Mouse (Mus musculus): ENCODE measurements around the gene Ccdc63. TPM values are rescaled to one million over a fixed set of nuclear protein-coding genes. Genes with fewer than 3 reads are reported as not detected.

Ccdc63 gene
- total RNA-seq, 2 experiments from 2014 or later = 1.3 to 1.8 TPM

DNA sequence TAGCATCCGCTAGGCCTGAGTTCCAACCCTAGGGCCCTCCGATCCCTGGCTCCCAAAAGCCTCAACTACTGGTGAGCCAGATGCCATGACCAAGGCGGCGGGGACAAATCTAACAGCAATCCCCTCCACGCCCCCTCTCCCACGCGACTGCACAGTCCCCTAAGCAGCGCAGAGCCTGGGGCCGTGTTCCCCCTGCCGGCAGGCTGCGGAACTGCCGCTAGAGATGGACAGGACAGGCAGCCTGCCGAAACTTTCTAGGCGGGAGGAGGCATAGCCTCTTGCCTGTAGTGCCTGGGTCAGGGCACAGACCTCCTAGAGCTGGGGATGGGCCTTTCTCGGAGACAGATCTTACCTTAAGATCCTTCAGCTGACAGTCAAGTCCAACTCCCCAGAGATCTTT is 49.6 kb downstream of the Ccdc63 start:
- peak; percentile 87 for ATAC-seq (ENCODE audit: poor library complexity, severe bottlenecking)

DNA sequence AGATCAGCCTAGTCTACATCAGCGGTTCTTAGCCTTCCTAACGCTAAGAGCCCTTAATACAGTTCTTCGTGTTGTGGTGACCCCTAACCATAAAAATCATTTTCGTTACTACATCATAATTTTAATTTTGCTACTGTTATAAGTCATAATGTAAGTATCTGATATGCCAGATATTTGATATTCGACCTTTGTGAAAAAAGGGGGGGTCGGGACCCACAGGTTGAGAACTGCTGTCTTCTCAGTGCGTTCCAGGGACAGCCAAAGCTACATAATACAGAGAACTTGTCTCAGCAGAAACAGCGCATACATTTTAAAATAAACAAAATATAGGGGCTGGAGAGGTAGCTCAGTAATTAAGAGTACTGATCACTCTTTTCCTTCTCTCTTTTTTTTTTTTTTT is 51.0 kb downstream of the Ccdc63 start:
- ATAC-seq (ENCODE audit: poor library complexity, severe bottlenecking) = no peak

DNA sequence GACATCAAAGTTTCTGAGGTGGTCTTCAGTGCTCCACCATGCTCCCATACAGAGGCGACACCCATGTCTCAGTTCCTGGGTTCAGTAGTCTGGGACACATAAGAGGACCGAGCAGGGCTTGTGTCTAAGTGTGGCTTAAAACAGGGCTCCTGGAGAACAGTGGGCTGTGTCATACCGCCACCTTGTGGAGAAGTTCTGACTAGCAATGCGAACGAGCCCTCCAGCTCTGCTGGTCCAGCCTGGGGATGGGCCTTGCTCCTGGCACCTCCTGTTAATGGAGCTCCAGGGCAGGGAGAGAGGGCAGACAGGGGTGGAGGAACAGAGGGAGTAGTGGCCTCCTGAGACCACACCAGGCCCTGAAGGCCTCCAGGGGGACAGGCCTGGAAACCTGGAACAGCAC is 51.7 kb downstream of the Ccdc63 start:
- peak; percentile 94 for ATAC-seq (ENCODE audit: poor library complexity, severe bottlenecking)

DNA sequence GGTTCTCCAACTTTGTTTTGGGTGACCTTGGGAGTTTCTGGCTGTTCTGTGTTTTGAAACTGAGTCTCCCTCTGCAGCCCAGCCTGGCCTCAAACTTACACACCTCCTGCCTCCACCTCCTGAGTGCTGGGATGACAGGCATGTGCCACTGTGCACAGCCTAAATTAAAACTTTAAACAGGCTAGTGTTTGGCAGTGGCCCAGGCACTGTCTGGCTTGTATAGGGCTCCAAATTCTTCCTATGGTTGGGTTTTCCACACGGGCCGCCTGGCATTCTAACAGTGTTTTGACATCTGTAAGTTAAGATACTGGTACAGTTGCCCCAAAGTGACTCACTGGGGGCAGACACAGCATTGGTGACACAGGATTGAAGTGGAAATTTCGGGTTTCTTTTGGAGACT is 54.5 kb downstream of the Ccdc63 start:
- ATAC-seq (ENCODE audit: poor library complexity, severe bottlenecking) = no peak

DNA sequence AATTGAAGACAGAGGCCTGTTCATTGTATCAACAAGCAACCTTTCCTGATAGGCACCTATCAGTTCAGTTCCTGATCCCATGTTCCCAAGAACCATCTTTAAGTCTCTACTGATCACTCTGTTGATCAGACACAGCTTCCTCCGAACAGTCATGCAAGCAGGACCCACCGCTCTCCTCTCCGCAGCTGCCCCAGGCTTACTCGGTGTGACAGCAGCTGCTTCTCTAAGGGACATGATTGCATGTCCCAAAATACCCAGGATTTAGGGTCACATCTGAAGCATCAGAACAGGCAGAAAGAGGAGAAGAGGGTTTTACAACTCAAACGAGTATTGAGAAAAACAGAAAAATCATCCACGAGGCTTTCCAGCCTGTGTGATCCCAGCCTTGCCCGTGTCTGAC is 55.3 kb downstream of the Ccdc63 start:
- ATAC-seq (ENCODE audit: poor library complexity, severe bottlenecking) = no peak

DNA sequence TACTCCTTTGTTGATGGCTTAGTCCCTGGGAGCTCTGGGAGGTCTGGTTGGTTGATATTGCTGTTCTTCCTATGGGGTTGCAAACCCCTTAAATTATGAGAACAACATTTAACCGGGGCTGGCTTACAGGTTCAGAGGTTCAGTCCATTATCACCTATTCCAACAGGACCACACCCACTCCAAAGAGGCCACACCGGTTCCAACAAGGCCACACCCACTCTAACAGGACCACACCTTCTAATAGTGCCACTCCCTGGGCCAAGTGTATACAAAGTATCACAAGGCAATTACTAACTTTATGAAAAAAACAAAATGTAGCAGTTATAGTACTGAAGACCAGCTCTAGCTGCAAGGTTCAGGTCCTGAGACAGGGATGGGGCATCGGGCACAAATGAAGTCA is 56.2 kb downstream of the Ccdc63 start:
- ATAC-seq (ENCODE audit: poor library complexity, severe bottlenecking) = no peak

DNA sequence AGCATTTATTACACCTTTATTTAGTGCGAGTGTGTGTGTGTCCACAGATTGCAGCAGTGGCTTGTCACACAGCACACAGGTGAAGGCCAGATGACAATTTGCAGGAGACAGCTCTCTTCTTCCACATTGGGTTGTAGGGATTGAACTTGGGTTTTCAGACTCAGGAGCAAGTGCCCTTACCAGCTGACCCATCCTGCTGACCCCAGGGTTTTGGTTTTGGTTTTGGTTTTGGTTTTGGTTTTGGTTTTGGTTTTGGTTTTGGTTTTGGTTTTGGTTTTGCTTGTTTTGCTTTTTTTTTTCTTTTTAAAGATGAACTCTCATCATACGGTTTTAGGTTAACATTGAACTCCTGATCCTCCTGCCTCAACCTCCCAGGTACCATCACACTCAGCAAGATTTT is 57.3 kb downstream of the Ccdc63 start:
- no peak for ATAC-seq (ENCODE audit: poor library complexity, severe bottlenecking)

DNA sequence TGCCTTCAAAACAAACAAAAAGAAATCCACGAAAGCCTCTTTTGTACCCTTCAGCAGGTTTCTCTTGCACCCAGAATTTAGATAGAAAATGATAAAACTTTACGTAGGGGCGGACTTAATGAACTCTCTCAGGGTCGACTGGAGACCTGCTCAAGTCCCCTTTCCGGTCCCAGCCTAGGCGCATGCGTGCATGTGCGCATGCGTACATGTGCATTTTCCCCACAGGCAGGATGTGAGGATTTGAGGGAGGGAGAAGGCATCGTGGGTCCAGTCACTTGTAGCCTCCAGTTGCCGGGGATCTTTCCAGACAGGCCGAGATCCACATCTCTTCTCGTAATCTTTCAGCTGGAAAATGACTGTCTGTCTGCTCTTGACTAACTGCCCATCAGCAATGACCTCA is 59.2 kb downstream of the Ccdc63 start:
- ATAC-seq (ENCODE audit: poor library complexity, severe bottlenecking) = no peak

DNA sequence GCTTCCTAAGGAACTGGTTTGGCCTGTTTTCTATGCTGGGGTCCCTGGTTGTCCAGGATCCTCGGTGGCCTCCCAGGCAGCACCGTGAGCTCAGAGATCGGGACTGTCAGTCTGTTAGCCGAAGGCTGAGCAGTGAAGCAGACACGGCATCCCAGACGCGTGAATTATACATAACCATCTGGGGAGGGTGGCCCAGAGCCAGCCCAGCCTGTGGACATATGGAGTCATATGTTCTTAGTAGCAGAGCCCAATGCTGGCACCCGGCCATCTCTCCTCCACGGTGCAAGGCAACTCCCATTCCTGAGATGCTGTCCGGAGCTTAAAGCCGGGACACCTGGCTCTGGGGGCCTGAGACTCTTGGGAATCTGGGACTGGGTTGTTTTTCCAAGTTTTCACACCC is 59.7 kb downstream of the Ccdc63 start:
- ATAC-seq (ENCODE audit: poor library complexity, severe bottlenecking) = no peak

DNA sequence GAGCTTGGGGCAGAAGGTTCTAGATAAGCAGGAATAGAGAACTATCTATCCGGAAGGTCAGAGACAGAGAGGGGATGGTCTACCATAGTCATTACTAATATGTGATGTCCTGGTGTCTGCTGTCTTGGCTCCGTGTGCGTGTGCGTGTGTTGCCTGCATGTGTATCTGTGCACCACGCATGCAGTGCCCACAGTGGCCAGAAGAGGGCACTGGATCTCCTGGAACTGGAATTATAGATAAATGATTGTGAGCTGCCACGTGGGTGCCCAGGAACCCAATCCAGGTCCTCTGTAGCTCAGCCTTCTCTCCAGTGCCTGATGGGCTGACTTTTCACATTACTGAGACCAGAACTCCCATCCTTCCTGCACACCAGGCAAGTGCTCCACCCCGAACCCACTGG is 60.8 kb downstream of the Ccdc63 start:
- no peak for ATAC-seq (ENCODE audit: poor library complexity, severe bottlenecking)

DNA sequence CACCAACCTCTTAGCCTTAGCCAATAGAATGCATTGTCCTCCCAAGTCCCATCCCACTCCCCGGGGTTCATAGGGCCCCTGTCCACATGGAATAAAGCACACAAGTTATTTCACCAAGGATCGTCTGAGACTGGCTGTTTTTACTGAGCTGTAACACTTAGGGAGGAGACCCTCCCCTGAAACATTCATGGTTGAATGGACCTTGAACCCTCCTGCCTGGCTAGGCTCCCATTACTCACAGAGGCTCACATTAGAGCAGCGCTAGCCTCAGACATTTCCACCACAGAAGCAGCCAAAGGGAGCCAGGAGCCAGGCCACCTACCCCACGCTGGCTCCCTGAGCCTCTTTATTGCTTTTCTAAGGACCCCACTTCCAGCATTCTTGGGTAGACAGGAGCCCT is 63.4 kb downstream of the Ccdc63 start:
- ATAC-seq (ENCODE audit: poor library complexity, severe bottlenecking) = no peak

DNA sequence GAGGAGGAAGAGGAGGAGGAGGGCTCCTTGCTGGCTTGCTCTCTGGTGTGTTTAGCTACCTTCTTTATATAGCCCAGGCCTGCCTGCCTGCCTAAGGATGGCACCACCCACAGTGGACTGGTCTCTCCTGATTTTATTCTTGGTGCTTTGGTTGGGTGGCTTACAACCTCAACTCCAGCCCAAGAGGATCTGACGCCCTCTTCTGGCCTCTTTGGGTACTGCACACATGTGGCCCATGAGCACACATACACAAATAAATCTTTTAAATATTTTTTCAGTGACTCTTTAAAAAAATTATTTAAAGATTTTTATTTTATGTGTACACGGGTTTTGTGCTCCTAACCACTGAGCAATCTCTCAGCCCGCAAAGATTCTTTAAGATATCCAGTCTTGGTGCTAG is 64.9 kb downstream of the Ccdc63 start:
- no peak for ATAC-seq (ENCODE audit: poor library complexity, severe bottlenecking)

DNA sequence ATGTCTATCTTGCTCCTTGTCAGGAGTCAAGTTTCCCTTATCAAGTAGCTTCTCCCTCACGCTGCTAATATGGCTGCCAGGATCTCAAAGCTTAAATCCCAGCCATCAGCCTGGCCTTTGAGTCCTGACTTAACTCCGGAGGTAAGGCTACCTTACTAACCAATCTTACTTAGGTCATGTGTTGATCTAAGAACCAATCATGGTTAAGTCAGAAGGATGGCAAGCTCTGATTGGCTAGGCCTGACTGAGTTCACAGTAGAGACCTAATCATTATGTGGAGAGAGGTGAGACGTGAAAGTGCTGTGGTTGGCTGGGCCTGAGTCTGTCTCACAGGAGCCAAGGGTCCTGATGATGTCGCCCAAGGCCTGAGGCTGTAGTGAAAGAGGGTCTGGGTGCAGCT is 68.6 kb downstream of the Ccdc63 start:
- no peak for ATAC-seq (ENCODE audit: poor library complexity, severe bottlenecking)

DNA sequence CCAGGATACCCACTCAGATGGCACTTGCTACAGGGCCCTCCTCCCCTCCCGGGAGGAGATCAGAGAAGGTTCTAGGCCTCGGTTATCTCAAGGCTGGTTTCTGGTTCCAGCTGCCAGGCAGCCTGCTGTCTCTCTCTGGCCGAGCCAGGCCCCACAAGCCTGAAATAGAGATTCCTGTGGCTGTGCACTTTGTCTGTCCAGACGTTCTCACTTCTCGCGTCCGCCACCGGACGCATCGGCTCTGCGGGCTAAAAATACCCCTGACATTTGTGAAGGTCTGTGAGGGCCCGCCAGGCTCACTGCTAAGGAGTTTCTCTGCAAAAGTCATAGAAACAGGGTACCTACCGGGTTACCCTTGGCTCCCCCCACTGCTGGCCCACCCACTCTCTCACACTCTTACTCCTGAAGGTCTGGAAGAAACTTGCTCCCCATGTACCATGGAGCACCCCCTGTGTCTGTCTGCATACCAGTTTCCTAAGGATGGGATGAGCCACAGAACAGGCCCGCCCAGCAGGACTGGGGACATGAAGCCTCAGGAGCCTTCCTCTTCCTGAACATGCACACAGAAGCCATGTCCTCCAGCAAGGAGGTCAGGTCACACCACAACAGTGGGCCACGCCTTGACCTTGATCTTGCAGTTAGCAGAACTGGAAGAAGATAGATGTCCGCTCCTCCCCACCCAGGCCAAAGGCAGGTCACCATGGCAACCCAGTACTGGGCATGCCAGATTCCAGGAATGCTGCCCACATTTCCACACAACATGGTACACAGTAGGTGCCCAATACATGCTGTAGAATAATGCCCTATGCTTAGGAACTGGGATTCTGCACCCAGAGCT is 69.4 kb downstream of the Ccdc63 start:
- no peak for ATAC-seq (ENCODE audit: poor library complexity, severe bottlenecking)

DNA sequence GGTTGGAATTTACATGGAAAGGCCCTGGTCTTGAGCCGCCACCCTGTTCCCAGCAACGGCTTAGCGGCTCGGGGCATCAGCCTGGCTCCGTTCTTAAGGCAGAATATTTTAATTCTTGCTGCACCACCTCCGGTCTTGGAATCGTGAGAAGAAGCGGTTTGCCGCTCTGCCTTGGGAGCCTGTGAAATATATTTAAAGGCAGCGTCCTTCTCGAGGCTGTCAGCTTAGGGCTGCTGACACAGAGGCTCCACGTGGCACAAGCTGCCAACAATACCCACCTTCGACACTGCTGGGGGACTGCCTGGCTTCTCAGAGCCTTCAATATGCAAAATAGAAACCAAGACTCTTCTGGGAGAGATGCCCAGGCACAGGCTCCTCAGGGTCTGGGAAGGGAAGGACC is 72.1 kb downstream of the Ccdc63 start:
- ATAC-seq (ENCODE audit: poor library complexity, severe bottlenecking) = no peak

DNA sequence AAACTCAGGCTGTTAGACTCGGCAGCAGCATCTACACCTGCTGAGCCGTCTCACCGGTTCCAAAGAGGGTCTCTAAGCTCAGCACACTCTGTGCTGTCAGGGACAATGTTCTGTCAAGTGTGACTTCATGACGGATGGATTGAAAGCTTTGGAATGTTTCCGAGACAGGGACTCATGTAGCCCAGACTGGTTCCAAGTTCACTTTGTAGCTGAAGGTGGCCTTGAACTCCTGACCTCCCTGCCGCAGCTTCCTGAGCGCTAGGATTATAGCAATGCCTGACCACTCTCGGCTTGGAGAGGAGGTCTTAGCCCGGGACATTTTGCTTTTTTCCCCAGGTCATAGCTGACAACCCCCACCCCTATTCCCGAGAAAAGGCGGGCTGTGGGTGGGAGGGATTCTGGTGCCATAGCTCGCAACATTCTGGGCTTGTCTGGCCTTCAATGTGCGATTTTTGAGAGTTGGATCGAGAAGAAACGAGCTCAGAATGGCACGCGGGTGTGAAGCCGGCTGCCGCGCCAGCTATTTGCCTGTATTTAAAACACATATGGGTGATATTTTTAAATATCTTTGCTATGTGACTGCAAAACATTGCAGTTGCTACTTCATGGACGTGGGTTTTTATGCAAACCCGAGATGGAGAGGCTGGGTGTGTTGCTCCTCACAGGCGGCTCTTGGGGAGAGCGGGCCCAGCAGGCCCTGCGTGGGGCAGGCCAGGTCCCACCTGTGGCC is 77.3 kb downstream of the Ccdc63 start:
- no peak for ATAC-seq (ENCODE audit: poor library complexity, severe bottlenecking)

DNA sequence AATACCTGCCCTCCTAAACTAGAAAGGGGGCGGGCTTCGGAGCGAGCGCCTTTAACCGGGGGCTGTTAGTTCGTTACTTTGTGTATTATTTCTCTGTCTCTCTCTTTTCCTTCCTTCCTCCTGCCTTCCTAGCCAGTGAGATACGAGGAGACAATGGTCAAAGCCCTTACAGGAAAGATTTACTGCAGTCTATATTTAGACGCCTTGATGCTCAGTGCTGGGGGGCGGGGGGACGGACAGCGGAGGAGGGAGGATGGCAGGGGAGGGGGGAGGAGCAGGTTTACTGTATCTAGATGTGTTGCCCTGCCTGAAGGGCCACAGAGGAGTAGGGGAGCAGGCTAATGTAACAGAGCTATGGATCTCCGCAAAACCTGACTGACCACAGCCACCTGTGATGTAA is 78.1 kb downstream of the Ccdc63 start:
- ATAC-seq (ENCODE audit: poor library complexity, severe bottlenecking) = no peak

DNA sequence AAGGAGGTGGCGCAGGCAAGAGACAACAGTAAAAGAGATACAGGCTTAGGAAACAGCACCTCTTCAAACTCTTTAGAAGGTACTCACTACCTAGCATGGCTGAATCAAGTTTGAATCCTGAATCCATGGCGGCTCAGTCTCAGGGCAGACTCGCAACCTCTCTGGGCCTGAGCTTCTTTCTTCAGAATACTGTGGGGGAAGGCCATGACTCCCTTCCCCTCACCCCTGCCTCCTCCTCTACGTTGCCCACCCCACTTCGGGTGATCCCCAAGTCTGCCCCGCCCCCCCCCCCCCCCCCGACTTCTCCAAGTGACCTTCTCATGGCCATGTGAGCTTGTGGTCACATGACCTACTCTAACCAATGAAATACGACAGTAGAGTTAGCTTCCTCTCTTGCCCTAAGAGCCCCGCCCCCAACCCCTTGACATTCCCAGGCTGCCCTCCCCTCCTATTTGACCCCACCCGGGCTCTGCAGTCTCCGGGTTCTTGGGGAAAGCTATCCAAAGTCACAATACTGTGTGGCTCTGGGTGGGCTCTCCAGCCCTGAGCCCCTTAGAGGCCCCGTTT is 79.8 kb downstream of the Ccdc63 start:
- ATAC-seq (ENCODE audit: poor library complexity, severe bottlenecking) = no peak

DNA sequence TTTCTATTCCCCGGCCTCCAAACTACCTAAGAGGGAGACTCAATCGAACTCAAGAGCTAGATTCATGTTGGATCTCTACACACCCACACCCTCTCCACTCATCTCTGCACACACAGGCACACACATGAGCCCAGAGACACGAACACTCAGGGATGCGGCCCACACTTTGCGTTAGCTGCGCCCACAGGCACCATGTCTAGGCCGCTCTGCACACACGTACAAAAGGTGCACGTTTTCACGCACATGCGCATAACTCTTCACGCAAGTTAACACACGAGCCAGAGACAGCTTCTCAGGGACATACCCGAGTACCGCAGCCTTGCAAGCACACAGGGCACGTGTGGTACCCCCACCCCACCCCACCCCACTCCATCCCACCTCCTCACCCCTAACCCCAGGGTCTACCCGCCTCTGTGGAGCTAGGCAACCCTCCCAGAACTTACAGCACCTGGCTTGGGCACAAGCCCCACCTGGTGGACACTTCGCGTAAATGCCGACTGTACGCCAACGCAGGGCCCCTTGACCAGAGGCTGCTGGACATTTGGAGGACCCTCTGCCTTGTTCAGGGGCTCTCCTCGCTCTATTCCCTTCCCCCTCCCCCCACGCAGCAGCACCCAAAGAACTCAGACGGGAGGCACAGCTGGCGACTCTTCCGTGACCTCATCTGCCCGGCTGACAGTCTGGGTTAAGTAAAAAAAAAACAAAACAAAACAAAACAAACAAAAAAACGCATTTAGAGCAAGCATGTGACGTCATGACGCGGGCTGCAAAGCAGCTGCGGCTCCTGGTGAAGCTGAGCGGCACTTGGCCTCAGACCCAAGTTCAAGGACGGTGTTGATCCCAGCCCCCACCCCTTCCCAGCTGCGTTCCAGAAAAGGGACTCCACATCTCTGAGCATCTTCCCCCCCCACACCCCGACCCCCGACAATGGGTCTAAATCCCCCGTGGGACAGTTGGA is 81.3 kb downstream of the Ccdc63 start:
- ATAC-seq (ENCODE audit: poor library complexity, severe bottlenecking) = peak; percentile 59; the same call in 1 of the 2 replicates
